32 mouse cellular contexts compared by ENCODE assay signal in genomic region chr2:14787983-14788382, GRCm38 (mm10).
"Had no signal": no experiment of that assay in that cellular context is flagged by ENCODE, and none has a peak within 500 bp of the region (broad histone marks: within the 10 kb centered on the region; RNA-seq: fewer than 3 reads in every experiment).

No protein-coding gene starts in this region.

- DNase-seq: left cerebral cortex, postnatal 4 days; liver; liver, embryonic 13.5 days; liver, postnatal 0 days; lung, adult 18-20 months; lung, adult 2 months; lung, embryonic 14.5 days; lung, postnatal 10 days; lung, postnatal 14 days; lung, postnatal 36 days; lung, postnatal 4 days; midbrain, embryonic 14.5 days had no signal

- H3K27ac ChIP-seq: limb, embryonic 10.5 days; limb, embryonic 12.5 days; limb, embryonic 13.5 days; limb, embryonic 15.5 days; liver, embryonic 12.5 days; liver, embryonic 13.5 days; liver, embryonic 14.5 days; liver, embryonic 15.5 days; lung, embryonic 15.5 days; macrophage; midbrain, embryonic 10.5 days; midbrain, embryonic 12.5 days; midbrain, embryonic 13.5 days; midbrain, embryonic 15.5 days; neural tube, embryonic 12.5 days had no signal

- H3K4me3 ChIP-seq: limb, embryonic 10.5 days; limb, embryonic 12.5 days; limb, embryonic 13.5 days; limb, embryonic 15.5 days; liver, embryonic 12.5 days; liver, embryonic 13.5 days; liver, embryonic 15.5 days; lung, embryonic 15.5 days; megakaryocyte, embryonic 14.5 days; midbrain, embryonic 10.5 days; midbrain, embryonic 12.5 days; midbrain, embryonic 13.5 days; midbrain, embryonic 15.5 days; myocyte; neural tube, embryonic 12.5 days had no signal

- H3K4me2 ChIP-seq: limb, embryonic 12.5 days; limb, embryonic 13.5 days; limb, embryonic 15.5 days; liver, embryonic 11.5 days; liver, embryonic 12.5 days; liver, embryonic 13.5 days; liver, embryonic 15.5 days; lung, embryonic 14.5 days; lung, embryonic 15.5 days; midbrain, embryonic 11.5 days; midbrain, embryonic 12.5 days; midbrain, embryonic 13.5 days; midbrain, embryonic 15.5 days; neural tube, embryonic 12.5 days had no signal

- H3K36me3 ChIP-seq: limb, embryonic 10.5 days; limb, embryonic 12.5 days; limb, embryonic 13.5 days; limb, embryonic 15.5 days; liver, embryonic 12.5 days; liver, embryonic 13.5 days; liver, embryonic 15.5 days; lung, embryonic 15.5 days; midbrain, embryonic 10.5 days; midbrain, embryonic 12.5 days; midbrain, embryonic 13.5 days; midbrain, embryonic 15.5 days; neural tube, embryonic 12.5 days had no signal

- H3K9ac ChIP-seq: limb, embryonic 12.5 days; limb, embryonic 13.5 days; limb, embryonic 15.5 days; liver, embryonic 12.5 days; liver, embryonic 13.5 days; liver, embryonic 14.5 days; liver, embryonic 15.5 days; liver, postnatal 0 days; lung, embryonic 14.5 days; lung, embryonic 15.5 days; midbrain, embryonic 12.5 days; midbrain, embryonic 13.5 days; midbrain, embryonic 15.5 days; neural tube, embryonic 12.5 days had no signal

- H3K27me3 ChIP-seq: limb, embryonic 12.5 days; limb, embryonic 13.5 days; limb, embryonic 15.5 days; liver, embryonic 12.5 days; liver, embryonic 13.5 days; liver, embryonic 15.5 days; lung, embryonic 15.5 days; megakaryocyte, embryonic 14.5 days; midbrain, embryonic 12.5 days; midbrain, embryonic 13.5 days; midbrain, embryonic 15.5 days; neural tube, embryonic 12.5 days had no signal

- ATAC-seq: liver, embryonic 12.5 days; liver, postnatal 0 days; lung, postnatal 0 days; midbrain, embryonic 13.5 days; midbrain, embryonic 15.5 days; midbrain, embryonic 16.5 days had no signal

- H3K4me1 ChIP-seq: limb, embryonic 10.5 days; limb, embryonic 12.5 days; limb, embryonic 13.5 days; limb, embryonic 15.5 days; liver, embryonic 12.5 days; liver, embryonic 13.5 days; liver, embryonic 15.5 days; lung, embryonic 15.5 days; megakaryocyte, embryonic 14.5 days; midbrain, embryonic 10.5 days; midbrain, embryonic 12.5 days; midbrain, embryonic 13.5 days; midbrain, embryonic 15.5 days; neural tube, embryonic 12.5 days had no signal

- H3K9me3 ChIP-seq: limb, embryonic 10.5 days; limb, embryonic 12.5 days; limb, embryonic 13.5 days; limb, embryonic 15.5 days; liver, embryonic 12.5 days; liver, embryonic 13.5 days; liver, embryonic 15.5 days; lung, embryonic 15.5 days; megakaryocyte, embryonic 14.5 days; midbrain, embryonic 10.5 days; midbrain, embryonic 12.5 days; midbrain, embryonic 13.5 days; midbrain, embryonic 15.5 days; neural tube, embryonic 12.5 days had no signal
